Mouse (Mus musculus) neutrophil, adult 65 days (primary cell): ENCODE data around the gene Olfr1333. TPM values are rescaled to one million over a fixed set of nuclear protein-coding genes. Genes with fewer than 3 reads are reported as not detected.

ENCODE experiments used
- total RNA-seq: library from RNA; stranded (reverse); gene quantifications from 2 replicates; pipeline ENCODE4 v1.2.4, GENCODE M21; 2023

Gene Olfr1333
- total RNA-seq: not detected in 2 replicates

GRCm38 (mm10) chr4:118836179-118836578, at the start of gene Olfr1333:
Gene Olfr1333, minus strand, starts transcription at chr4:118836279.

GRCm38 (mm10) chr4:118864349-118864748, 28.3 kb upstream of the Olfr1333 start, which contains the start of gene Olfr1331:
Gene Olfr1331, plus strand, starts transcription at chr4:118864649.

GRCm38 (mm10) chr4:118809844-118810243, 26.2 kb downstream of the Olfr1333 start, which contains the start of gene Olfr1335:
Gene Olfr1335, minus strand, starts transcription at chr4:118809944.

GRCm38 (mm10) chr4:118782486-118782885, 53.6 kb downstream of the Olfr1333 start, which contains the start of gene Olfr1337:
Gene Olfr1337, minus strand, starts transcription at chr4:118782586.

Other genes with a start within 250 kb of the Olfr1333 start
- gene Cfap57, start 215.5 kb downstream of the Olfr1333 start, total RNA-seq: 2.0 and 2.6 TPM in 2 replicates
- gene Ebna1bp2, start 215.5 kb downstream of the Olfr1333 start, total RNA-seq: 38.9 and 53.0 TPM in 2 replicates
- not detected in 2 replicates for gene Olfr62, start 177.3 kb downstream of the Olfr1333 start, total RNA-seq
- gene Olfr1342, start 143.5 kb downstream of the Olfr1333 start, total RNA-seq: not detected in 2 replicates
- not detected in 2 replicates for gene Olfr1341, start 132.8 kb downstream of the Olfr1333 start, total RNA-seq
- not detected in 2 replicates for gene Olfr1340, start 116.1 kb downstream of the Olfr1333 start, total RNA-seq
- gene Olfr1339, start 104.1 kb downstream of the Olfr1333 start, total RNA-seq: not detected in 2 replicates
- gene Olfr1338, start 77.5 kb downstream of the Olfr1333 start, total RNA-seq: not detected in 2 replicates
- gene Olfr1337, start 53.7 kb downstream of the Olfr1333 start, total RNA-seq: not detected in 2 replicates
- gene Olfr1335, start 26.3 kb downstream of the Olfr1333 start, total RNA-seq: not detected in 2 replicates
- gene Olfr1331, start 28.4 kb upstream of the Olfr1333 start, total RNA-seq: not detected in 2 replicates
- not detected in 2 replicates for gene Olfr1330, start 52.3 kb upstream of the Olfr1333 start, total RNA-seq
- gene Olfr1329, start 81.2 kb upstream of the Olfr1333 start, total RNA-seq: not detected in 2 replicates
- gene Olfr1328, start 102.3 kb upstream of the Olfr1333 start, total RNA-seq: not detected in 2 replicates
- gene Lao1, start 125.3 kb upstream of the Olfr1333 start, total RNA-seq: not detected in 2 replicates